Mouse (Mus musculus) neural tube, embryonic 12.5 days (tissue): ENCODE measurements around the gene Cct3. TPM values are rescaled to one million over a fixed set of nuclear protein-coding genes. Genes with fewer than 3 reads are reported as not detected.
"Not testable (repeated sequence)": the region's sequence is repeated elsewhere in the genome, so short reads cannot be mapped to it uniquely, and the experiment has no call there.

Source experiments
- ATAC-seq: fragments of 200-750 bp; cut with Nextera tagmentation; 2 replicates; pipeline ENCODE4 v1.8.0; 2017; ENCODE audit warnings: low read depth, mild to moderate bottlenecking, moderate TSS enrichment, moderate library complexity; ENCODE audit not compliant: low FRiP score
- H3K27ac ChIP-seq: fragments of 300-500 bp; sonication (generic); 2 replicates; pipeline ENCODE4 v1.5.1; 2016
- H3K27me3 ChIP-seq: fragments of 300-500 bp; sonication (generic); replicated peaks from 2 replicates; pipeline ENCODE4 v1.6.1; 2016; ENCODE audit warnings: mild to moderate bottlenecking
- H3K36me3 ChIP-seq: fragments of 300-500 bp; sonication (generic); 2 replicates; pipeline ENCODE4 v1.6.1; 2016; ENCODE audit warnings: mild to moderate bottlenecking
- H3K4me1 ChIP-seq: fragments of 300-500 bp; sonication (generic); 2 replicates; pipeline ENCODE4 v1.6.1; 2016
- H3K4me2 ChIP-seq: fragments of 300-500 bp; sonication (generic); replicated peaks from 2 replicates; pipeline ENCODE4 v1.6.1; 2016; ENCODE audit warnings: mild to moderate bottlenecking
- H3K4me3 ChIP-seq: fragments of 300-500 bp; sonication (generic); 2 replicates; pipeline ENCODE4 v1.5.1; 2016
- H3K9ac ChIP-seq: fragments of 300-500 bp; sonication (generic); 2 replicates; pipeline ENCODE4 v1.6.1; 2016; ENCODE audit warnings: mild to moderate bottlenecking
- H3K9me3 ChIP-seq: fragments of 300-500 bp; sonication (generic); 2 replicates; pipeline ENCODE4 v1.6.1; 2016; ENCODE audit warnings: mild to moderate bottlenecking
- WGBS: fragments of 180-500 bp; shearing (Covaris S2); methylation state at CpG from one replicate; pipeline ENCODE4 v1.1.7; 2016; 5-methylcytosine and 5-hydroxymethylcytosine counted together
- polyA plus RNA-seq: library from polyadenylated mRNA; unstranded; fragments of >200 nt; fragmentation: Nextera tagmentation; extraction: Ambion mirVana; gene quantifications from 2 replicates; pipeline ENCODE4 v1.2.1, GENCODE M21; 2016

Gene Cct3
- polyA plus RNA-seq, 1 experiment from 2014 or later, result 593 TPM

DNA sequence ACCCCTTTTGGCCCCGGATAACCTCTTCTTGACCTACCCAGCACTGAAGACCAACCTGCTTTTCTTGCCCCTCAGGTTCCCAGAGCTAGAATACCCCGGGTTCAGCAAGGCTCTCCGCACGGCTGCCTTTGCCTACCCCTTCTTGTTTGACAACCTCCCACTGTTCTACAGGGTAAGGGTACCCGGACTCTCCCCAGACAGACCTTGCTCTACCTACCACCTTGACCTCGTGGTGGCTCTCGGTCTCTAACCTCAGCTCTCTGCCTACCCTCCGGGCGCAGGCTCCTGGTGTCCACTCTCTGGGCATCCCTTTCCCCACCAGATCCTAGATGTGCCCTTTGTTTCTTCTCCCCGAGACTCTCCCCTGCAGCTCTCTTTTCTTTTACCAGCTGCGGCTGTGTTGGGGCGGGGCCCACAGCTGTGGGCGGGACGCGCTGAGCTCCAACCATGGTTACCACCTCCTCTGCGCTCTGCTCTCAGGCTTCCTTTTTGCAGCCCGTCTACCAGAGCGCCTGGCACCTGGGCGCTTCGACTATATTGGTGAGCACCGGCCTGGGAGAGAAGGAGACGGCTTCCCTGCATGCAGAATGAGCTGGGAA lies 70.0 kb downstream of the Cct3 start:
- not testable (repeated sequence) for H3K9ac ChIP-seq, H3K36me3 ChIP-seq

GRCm38 (mm10) chr3:88367517-88367916 lies 70.6 kb downstream of the Cct3 start:
- peak; percentile 48; the same call in 1 of the 2 replicates for ATAC-seq
- H3K9ac ChIP-seq, H3K4me3 ChIP-seq, H3K36me3 ChIP-seq, H3K4me1 ChIP-seq, H3K27ac ChIP-seq: not testable (repeated sequence)
- Histone ChIP-seq H3K4me2 (peak overlapping the region; percentile 47), H3K27me3 (peaks cover 24% of the 10 kb centered on the region), H3K9me3 (peaks cover 17% of the 10 kb centered on the region)
- 49% methylated on average over 4 of the region's 7 CpGs for WGBS

More for the DNA sequence above, 70.0 kb downstream of the Cct3 start:
- Histone ChIP-seq H3K4me2 (peak overlapping the region; percentile 47), H3K4me3 (peak overlapping the region; percentile 23), H3K9me3 (peaks cover 17% of the 10 kb centered on the region), H3K27me3 (peaks cover 24% of the 10 kb centered on the region)
- WGBS, result 7% methylated on average over 22 of the region's 22 CpGs
- H3K27ac ChIP-seq, H3K4me1 ChIP-seq: not testable (repeated sequence)
- ATAC-seq, result peak; percentile 86

- not testable (repeated sequence) for H3K9ac ChIP-seq, H3K4me2 ChIP-seq, H3K4me3 ChIP-seq, H3K27ac ChIP-seq, H3K4me1 ChIP-seq, H3K36me3 ChIP-seq, ATAC-seq
- peaks cover 24% of the 10 kb centered on the region for H3K27me3 ChIP-seq
- WGBS, result 92% methylated on average over 7 of the region's 7 CpGs
- peaks cover 17% of the 10 kb centered on the region for H3K9me3 ChIP-seq
Observed at GRCm38 (mm10) chr3:88368511-88368910, 71.6 kb downstream of the Cct3 start.

Other genes starting within 250 kb of the Cct3 start
- 129 and 141 TPM in 2 replicates for gene Naxe, start 238.6 kb upstream of the Cct3 start, polyA plus RNA-seq
- gene Ttc24, start 218.8 kb upstream of the Cct3 start, polyA plus RNA-seq, result not detected in 2 replicates
- 14.1 and 14.3 TPM in 2 replicates for gene Iqgap3, start 215.1 kb upstream of the Cct3 start, polyA plus RNA-seq
- 17.6 and 19.8 TPM in 2 replicates for gene Mef2d, start 154.7 kb upstream of the Cct3 start, polyA plus RNA-seq
- 0.32 and 0.79 TPM in 2 replicates for gene Rhbg, start 42.4 kb upstream of the Cct3 start, polyA plus RNA-seq
- 0.27 TPM in 1 of 2 replicates, not detected in the other for gene Gm38392, start 9.9 kb upstream of the Cct3 start, polyA plus RNA-seq
- 9.4 and 12.9 TPM in 2 replicates for gene Tsacc, start 117 bp upstream of the Cct3 start, polyA plus RNA-seq
- 116 and 131 TPM in 2 replicates for gene Glmp, start 27.9 kb downstream of the Cct3 start, polyA plus RNA-seq
- gene Tmem79, start 39.0 kb downstream of the Cct3 start, polyA plus RNA-seq, result 1.6 and 2.0 TPM in 2 replicates
- 78.4 and 80.5 TPM in 2 replicates for gene Smg5, start 39.1 kb downstream of the Cct3 start, polyA plus RNA-seq
- gene Paqr6, start 67.5 kb downstream of the Cct3 start, polyA plus RNA-seq, result 2.0 and 2.3 TPM in 2 replicates
- gene Bglap3, start 75.6 kb downstream of the Cct3 start, polyA plus RNA-seq, result not detected in 2 replicates
- not detected in 2 replicates for gene Bglap2, start 81.6 kb downstream of the Cct3 start, polyA plus RNA-seq
- gene Bglap, start 87.3 kb downstream of the Cct3 start, polyA plus RNA-seq, result not detected in 2 replicates
- 75.9 and 79.7 TPM in 2 replicates for gene Pmf1, start 113.2 kb downstream of the Cct3 start, polyA plus RNA-seq
- 24.1 and 28.0 TPM in 2 replicates for gene Slc25a44, start 128.0 kb downstream of the Cct3 start, polyA plus RNA-seq
- 13.6 and 15.3 TPM in 2 replicates for gene Sema4a, start 164.1 kb downstream of the Cct3 start, polyA plus RNA-seq
- 27.6 and 27.9 TPM in 2 replicates for gene Lmna, start 212.8 kb downstream of the Cct3 start, polyA plus RNA-seq
- 41.9 and 43.3 TPM in 2 replicates for gene Mex3a, start 235.3 kb downstream of the Cct3 start, polyA plus RNA-seq